Mouse (Mus musculus) testis, postnatal 10 days (tissue): Measurements from ENCODE around the gene Il18.

Experiments
- DNase-seq: peaks from one replicate; pipeline ENCODE4 v3.0.0; 2021; ENCODE audit warnings: low spot score

Il18 gene

DNA sequence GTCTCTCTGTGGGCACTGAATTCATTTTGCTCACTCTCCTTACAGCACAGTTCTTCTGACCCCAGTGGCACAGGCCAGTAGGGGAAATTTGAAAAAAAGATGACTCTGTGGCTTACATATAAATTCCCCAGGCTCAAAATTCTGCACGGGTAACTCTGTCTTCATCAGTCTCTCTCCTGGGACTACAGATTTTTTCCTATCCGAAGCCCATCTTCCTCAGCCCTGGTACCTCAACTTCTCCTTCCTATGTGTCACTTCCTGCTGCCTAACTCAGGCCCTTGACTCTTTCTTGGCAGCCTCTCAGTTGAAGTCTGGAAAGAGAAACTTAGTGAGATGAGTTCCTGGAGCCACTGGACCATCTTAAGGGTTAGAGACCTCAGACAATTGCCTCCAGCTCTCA is 1.1 kb upstream of the Il18 start:
- DNase-seq, result no peak

DNA sequence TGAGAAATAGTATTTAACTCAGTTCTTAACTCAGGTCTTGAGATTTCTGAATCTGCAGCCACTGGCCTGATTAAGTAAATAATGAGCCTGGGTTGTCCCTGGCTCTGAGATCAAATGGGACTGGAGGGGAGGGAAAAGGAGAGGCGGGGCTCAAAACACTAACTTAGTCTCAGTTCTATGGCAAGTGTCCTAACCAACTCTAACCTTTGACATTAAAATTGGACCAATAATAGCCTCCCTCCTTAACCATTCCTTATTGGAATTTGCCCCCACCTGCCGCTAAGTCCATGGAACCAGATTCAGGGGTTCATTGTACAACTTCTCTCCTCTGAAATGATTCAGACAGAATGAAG is 443 bp downstream of the Il18 start, which contains the start of gene Bco2:
Gene Bco2 (minus strand): TSS at position 88 of the 353 bp plus-strand sequence.
- no peak for DNase-seq

DNA sequence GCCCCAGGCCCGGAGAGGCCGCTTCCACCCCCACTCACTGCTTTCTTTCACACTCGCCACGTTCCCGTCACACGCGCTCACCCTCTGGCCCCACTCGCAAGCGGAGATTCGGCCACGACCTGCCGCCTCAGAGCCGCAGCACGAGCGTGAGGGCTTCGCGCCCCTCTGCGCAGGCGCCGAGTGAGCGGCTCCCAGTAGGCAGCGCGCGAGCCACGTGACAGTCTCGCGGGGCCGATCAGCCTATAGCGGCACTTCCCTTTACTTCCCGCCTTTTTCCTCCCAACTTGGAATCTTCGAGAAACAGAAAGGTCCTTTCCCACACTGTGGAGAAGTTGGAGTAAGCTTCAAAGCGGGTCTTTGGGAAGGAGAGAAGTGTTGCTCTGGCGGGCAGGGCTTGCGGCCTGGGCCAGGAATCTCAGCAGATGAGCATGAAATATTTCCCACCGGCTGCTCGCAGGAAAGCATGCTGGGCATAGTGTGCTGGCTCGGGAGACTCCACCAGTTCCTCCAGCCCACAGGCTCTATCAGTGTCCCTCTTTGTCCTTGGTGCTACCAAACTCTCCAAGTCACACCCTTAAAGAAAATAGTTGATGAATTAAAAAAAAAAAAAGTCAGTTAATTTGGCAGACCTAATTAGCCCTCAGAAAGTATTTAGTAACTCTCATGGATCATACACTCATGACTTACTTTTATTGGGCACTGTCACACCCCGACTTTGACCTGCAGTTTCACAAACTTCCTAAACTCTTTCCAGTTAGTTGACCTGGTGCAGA is 6.7 kb downstream of the Il18 start, which contains the start of gene Tex12:
Gene Tex12 (minus strand): TSS at position 181 of the 773 bp plus-strand sequence.
- peak; percentile 47 for DNase-seq

DNA sequence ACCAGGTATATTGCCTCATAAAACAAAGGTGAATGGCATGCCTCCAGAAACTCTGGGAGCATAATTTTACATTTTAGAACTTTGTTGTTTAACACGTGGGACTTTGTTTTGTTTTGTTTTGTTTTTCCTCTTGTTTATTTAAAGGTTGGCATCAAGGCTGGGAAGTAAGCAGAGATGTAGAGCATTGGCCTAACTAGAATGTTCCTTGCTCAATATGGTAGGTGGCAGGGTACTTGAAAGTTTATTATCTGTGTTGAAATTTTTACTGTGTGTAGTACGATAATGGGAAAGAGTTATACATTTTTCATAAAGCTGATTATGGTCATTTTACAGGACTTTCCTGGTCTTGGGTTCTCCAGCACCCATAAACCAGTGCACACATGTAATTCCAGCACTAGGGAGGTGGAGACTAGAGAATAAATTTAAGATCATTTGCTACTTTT is 7.3 kb downstream of the Il18 start:
- DNase-seq, result no peak

DNA sequence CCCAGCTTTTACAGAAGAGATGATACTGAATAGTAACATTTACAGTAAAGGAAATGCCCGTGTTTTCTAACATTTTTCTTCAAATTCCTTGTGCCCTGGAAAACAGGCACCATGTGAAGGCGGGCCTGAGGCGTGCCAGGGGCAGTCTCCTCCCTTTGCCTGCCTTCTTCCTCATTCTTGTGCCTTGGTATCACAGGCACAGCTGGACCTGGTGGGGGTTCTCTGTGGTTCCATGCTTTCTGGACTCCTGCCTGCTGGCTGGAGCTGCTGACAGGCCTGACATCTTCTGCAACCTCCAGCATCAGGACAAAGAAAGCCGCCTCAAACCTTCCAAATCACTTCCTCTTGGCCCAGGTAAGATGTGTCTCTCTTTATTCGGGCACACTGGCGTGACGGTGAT is 10.5 kb downstream of the Il18 start:
- no peak for DNase-seq

DNA sequence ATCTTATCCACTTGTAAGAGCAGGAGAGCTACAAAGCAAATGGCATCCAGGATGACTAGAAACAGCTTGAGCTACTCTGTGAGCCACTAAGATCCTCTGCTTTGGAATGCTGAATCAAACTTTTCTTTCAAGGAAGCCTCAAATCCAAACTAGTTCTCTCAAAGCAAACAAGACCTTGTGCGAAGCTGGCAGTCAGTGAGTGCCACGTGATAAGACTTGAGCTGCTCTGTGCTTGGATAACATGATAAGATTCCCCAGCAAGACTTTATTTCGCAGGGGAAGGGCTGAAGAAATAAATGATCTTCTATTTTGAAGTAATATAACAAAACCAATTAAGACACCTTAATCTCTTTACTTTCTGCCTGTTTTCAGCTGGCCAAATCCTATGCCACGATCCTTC is 11.3 kb downstream of the Il18 start:
- no peak for DNase-seq

DNA sequence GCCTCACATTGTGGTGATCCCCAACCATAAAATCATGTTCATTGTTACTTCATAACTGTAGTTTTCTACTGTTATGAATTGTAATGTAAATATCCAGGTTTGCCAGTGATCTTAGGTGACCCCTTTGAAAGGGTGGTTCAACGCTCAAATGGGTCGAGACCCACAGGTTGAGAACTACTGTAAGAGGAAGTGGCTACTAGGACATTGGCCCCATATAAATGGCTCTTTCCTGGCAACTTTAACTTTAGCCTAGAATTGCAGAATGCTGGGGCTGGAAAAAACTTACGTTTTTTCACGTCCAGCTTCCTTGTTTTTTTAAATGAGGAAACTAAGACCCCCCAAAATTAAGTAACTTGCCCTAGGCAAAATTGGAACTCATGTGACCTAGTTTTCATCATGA is 12.7 kb downstream of the Il18 start:
- no peak for DNase-seq

DNA sequence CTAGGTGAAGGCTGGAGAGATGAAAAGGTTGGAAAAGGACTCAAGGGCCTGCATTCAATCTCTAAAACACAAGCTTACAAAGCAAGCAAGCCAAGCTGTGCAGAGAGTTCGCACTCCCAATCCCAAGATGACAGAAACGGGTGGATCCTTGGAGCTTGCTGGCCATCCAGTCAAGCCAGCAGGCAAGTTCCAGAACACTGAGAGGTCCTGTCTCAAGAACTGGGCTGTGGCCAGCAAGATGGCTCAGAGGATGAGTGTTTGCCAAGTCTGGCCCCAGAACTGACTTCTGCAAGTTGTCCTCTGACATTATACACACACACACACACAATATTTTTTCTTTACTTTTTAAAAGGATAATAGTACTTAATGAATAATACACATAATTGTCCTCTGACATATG is 13.3 kb downstream of the Il18 start:
- DNase-seq, result no peak

DNA sequence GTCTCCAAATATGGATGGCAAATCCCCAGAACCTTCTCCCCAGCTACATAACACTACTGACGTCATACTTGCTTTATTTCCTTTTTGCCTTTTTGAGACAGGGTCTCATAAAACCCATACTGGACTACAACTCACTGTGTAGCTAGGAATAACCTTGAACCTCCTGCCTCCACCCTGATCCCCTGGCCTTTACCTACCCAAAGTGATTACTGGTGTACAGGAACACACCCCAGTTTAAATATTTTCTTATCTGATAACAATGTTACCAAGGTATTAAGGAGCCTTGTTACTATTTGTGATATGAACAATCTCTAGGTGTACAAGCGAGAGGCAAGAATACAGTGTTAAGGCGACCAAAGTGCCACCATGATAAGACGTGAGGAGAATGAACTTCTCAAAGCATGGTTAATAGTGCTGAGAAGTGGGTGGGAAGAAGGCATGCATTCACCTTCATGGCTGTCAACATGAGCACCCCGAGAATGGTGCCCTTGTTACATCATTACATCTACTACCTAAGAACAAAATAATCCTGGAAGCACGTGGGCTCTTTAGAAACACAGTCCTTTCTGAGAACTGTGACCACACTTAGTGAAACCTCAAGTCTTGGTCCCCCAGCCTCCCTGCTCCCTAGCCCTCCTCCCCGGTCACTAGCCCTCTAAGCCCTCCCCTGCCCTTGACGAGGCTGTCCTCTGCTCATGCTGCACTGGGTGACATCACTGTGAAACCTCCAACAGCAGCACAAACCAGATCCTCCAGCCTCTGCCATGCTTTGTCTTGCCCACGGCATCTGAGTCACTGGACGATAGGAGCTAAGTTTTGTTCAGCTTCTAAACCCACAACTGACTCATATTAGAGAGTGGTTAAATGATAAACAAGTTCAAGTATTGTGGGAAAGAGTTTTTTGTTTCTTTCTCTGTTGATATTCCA is 15.2 kb downstream of the Il18 start:
- DNase-seq, result no peak

DNA sequence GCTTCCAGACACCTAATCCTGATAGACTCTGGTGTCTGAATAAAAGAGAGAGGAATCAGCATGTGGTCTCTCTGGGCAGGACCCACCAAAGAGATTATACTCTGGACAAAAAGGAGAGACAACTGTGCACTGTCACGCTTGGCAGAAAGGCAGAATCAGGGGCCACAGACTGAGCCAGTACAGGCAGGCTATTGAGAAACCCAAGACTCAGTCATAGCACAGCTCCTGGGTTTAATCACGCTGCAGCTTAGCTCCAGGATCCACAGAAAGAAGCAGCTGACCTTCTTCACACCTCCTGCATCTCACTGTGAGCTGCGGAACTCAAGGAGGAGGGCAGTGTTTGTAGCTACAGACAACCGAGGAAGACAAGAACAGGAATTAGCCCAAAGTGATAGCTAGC is 25.7 kb downstream of the Il18 start:
- no peak for DNase-seq

DNA sequence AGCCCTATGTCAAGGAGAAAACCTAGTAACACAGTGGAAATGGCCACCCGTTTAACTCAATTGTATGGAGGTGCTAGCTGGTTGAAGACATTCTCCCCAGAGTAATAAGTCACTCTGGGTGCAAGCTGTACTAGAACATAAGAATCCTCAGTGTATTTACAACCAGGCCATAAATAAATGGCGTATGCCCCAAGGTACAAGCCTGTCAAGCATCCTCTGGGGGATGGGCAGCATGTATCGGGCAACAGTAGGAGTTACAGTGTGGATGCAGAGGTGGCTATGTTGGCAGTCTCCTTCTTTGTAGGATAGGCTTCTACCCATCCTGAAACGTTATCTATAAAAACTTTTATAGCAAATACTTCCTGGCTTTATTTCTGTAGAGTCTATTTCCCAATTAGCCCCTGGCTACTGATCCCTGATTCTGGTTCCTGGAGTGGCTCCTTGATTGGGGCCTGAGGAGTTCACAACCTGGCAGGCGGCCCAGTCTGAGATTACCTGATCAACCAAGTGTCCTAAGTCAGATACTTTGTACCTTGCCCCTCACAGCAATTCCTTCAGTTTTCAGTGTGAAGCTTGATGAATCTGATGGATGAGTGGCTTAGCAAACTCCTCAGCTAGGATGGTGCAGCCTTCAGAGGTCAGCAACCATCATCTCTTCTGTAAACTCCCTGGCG is 30.7 kb downstream of the Il18 start:
- no peak for DNase-seq

DNA sequence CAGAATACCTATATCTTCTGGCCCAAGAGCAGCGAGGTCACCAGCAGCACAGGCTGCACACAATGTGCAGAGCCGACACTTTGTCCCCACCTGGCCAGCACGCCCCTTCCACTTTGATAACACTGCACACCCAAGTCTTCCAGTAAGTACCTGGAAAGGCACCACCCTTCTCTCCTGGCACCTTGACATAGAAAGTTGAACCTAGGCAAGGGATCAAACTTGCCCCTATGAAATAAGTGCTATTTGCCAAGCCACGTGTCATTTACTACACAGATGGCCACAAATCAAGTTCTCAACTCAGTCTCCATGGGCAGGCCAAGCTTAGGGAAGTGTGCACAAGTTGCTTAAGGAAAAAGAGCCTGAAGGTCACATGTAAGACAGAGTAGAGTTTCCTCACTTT is 32.3 kb downstream of the Il18 start:
- DNase-seq, result no peak

DNA sequence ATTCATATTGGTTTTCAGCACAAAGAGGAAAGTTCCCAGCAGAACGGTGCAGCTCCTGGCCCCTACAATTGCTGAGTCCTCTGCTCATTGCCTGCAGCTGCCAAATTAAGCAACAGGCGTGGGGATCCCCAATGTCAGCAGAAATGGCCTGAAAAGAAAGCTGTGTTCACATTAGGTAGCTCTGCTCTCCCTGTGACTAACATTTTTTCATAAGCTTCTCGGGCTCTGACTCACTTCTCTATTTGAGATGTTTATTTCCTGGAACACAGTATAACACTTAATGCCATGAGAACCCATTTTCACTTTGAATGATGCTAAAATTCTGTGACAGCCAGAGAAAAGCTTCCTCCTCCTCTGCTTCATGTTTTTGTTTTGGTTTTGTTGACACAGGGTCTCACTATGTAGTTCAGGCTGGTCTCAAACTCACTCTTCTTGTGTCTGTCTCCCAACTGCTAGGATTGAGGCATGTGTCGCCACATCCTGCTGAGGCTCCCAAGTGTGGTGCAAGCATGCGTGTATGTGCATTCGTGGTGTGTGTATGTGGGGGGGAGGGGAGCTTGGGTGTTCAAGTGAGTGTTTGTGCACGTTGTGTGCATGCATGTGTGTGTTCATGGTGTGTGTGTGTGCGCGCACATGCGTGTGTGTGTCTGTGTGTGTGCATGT is 36.4 kb downstream of the Il18 start:
- no peak for DNase-seq

DNA sequence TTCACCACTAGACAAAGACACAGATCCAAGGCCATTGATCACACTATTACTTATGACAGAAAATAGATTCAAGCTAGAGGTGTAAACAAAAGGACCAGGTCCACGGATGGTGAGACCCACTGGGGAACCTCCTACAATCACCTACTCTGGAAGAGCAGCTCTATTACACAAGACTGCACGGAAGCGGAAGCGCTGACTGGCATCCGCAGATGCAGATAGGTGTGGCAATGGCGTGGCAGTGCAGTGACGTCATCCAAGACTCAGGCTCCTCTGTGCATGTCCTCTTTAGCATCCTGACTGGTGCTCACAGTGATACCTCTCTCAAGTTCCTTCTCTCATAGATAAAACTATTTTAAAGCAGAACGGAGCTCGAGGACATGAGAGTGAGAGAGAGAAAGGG is 38.3 kb downstream of the Il18 start:
- no peak for DNase-seq

DNA sequence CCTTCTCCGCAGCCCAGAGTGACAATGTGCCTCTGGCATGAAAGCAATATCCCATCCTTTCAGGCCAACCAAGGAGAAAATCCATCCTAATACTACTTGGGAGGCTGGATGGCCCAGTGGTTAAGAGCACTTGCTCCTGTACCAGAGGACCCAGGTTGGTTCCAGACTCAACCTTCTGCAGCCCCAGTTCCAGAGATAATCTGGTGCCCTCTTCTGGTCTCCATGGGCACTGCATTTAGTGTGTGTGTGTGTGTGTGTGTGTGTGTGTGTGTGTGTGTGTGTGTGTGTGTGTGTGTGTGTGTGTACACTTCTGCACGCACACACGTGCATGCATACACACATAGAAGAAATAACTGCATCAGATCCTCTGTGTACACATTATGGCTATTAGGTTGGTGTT is 38.9 kb downstream of the Il18 start:
- peak; percentile 50 for DNase-seq

DNA sequence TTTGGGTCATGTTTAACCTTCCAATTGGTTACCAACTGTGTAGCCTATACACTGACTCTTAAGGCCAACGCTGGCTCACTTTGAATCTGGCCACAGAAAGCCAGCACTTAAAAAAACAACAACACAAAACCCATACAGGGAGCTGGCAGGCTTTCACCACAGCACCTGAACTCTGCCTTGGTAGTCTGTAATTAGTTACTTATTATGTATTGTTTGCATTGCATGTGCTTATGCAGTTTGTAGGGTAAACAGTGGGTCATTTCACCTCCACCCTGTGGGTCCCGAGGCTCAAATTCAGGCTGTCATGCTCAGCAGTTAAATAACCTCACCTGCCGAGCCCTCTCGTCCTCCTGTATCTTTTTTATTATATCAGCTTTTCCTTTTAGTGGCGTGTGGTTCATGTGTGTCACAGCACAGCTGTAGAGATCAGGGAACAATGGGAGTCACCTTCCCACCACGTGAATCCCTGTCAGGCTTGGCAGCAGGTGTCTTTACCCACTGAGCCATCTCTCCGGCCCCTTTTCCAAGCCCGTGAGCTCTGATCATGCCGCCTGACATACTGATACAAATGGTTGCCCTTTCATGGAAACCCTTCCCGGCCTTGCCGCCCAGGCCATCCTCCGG is 40.3 kb downstream of the Il18 start:
- DNase-seq, result no peak

DNA sequence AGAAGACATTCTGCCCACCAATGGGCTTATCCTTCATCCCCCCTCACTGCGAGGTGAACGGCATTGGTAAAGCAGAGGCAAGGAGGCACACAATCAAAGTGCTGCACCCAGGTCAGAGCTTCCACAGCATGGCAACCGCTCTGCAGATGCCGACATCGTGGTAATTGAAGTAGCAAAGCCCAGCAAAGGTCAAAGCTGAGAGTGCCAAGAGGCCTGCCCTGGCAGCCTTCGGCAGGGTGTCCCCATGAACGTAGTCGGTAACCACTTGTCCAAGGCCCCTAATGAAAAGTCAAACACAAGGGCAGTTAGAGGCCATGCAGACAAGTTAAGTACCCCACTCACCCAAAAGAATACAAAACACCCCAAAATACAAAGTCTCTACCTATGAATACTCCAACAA is 42.3 kb downstream of the Il18 start:
- DNase-seq, result no peak

DNA sequence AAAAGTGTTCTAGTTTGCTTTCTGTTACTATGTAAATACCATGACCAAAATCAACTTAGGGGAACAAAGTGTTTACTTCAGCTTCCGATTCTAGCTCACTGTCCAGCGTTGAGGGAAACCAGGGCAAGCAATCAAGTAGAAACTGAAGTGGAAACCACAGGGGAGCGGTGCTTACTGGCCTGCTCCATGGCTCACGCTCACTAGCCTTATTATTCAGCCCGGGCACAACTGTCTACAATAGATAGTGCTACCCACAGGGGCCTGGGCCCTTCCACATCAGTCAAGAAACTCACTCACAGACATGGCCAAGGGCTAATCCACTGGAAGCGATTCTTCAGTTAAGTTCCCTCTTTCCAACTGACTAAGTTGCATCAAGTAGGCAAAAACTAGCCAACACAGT is 46.9 kb downstream of the Il18 start:
- DNase-seq, result no peak

DNA sequence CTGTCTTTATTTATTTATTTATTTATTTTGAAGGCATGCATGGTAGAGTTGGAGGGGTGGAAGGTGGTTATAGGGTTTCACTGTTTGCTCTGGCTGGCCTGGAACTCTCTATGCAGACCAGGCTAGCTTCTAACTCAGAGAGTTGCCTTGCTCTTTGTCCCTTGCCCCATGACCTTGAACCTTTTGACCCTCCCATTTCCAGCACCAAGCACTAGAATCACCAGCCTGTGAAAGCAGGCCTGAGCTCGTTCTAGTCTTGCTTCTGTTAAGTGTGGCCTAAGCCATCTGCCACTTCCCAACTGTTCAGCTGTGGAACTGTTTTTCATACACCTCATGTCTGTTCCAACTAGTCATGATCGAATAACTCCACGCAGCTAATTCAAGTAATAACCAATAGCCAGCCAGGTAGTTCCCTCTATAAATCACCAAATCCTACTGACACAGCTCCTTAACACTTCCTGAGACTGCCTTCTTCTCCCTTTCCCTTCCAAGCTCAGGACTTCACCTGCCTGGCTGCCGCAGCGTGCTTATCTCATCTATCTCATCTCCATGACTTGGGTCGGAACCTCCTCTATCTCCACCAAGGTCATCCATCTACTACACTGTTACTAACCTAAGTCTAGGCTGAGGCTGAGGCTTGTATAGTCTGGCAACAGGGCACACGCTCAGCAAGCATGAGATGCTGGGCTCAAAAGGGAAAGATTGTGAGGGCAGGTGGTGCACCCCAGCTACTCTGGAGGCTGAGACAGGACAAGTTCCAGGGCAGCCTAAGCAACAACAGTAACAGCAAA is 47.6 kb downstream of the Il18 start:
- no peak for DNase-seq

DNA sequence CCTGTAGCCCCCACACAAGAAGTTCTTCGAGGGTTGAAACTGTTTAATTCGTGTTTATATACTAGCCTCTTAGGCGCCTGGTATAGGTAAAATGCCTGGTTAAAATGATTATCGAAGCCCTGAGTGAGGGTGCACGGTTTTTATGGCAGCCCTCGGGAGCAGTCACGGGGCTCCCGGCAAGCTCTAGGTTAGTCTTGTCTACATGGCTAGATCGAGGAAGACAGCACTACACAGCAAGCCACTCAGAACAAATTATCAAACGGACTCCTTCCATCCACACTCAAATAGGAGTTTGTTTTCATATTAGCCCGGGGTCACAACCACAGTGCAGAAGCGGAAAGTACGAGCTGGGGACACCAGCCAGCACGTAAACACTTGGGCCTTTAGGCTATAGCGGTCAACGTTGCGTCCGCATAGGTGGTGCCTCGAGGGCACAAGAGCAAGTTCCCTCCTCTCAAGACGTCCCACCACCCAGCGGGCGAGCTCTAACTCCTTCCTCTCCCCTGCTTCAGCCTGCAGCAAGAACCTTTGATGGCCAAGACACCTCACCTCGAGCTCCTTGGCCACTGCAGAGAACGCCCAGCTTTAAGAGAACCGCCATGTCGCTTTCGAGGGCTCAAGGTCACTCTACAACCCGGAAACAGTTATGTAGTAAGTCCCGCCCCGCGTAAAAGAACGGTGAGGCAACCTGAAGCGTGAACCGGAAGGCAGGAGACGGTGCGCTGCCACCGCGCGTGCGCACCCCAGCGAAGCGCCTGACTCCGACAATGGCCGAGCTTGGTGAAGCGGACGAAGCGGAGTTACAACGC is 48.8 kb downstream of the Il18 start, which contains the start of the genes Sdhd and Timm8b:
Gene Sdhd (minus strand): TSS at position 624 of the 809 bp plus-strand sequence.
Gene Timm8b (plus strand): TSS at position 722 of the 809 bp plus-strand sequence.
- peak; percentile 91 for DNase-seq
